7 mouse cellular contexts compared by ENCODE assay signal in genomic region chr17:80825971-80826730, GRCm38 (mm10).
A peak's percentile ranks its signal among the peaks of the same experiment; 100 is the strongest.
DNase-seq lines count a peak whose midpoint lies in the region; ATAC-seq lines count a peak whose summit lies in the region.

No protein-coding gene starts in this region.

- no peaks in the 10 kb centered on the region for H3K27me3 ChIP-seq in lung, embryonic 16.5 days (ENCODE audit: control insufficient read depth, insufficient read depth, low read depth, low read length)

- H3K4me1 ChIP-seq in brown adipose tissue, adult 24 weeks (ENCODE audit: control insufficient read depth, insufficient read depth, insufficient read length, low read length), result peaks cover 9% of the 10 kb centered on the region
- H3K4me1 ChIP-seq in lung, embryonic 16.5 days (replicated peaks; ENCODE audit: control insufficient read depth, insufficient read depth, low read length), result peaks cover 23% of the 10 kb centered on the region

- no peaks in the 10 kb centered on the region for H3K9me3 ChIP-seq in lung, embryonic 16.5 days (ENCODE audit: control insufficient read depth, low read length)

- peak; percentile 48 for DNase-seq in forelimb bud, embryonic 11.5 days (ENCODE audit: low read depth, low spot score)
- peak; percentile 47 for DNase-seq in kidney, adult 11 months
- no peak for DNase-seq in left cerebral cortex, adult 8-10 months (ENCODE audit: low spot score in 2 of 2)
- no peak for DNase-seq in right cerebral cortex, adult 18-20 months
- DNase-seq in layer of hippocampus, adult 9-10 months (ENCODE audit: low spot score), result no peak

- ATAC-seq in lung, embryonic 16.5 days (ENCODE audit: low read depth), result peak; percentile 83

- peak overlapping the region; percentile 41 for H3K4me2 ChIP-seq in lung, embryonic 16.5 days (ENCODE audit: low read depth, low read length)

- H3K27ac ChIP-seq in brown adipose tissue, adult 24 weeks (replicated peaks; ENCODE audit: low read depth, low read length), result peak overlapping the region; percentile 91
- peak overlapping the region; percentile 97 for H3K27ac ChIP-seq in lung, embryonic 16.5 days (ENCODE audit: low read length)

- H3K36me3 ChIP-seq in lung, embryonic 16.5 days (ENCODE audit: control insufficient read depth, insufficient read depth, low read length), result no peaks in the 10 kb centered on the region

- peak overlapping the region; percentile 47 for H3K9ac ChIP-seq in lung, embryonic 16.5 days (ENCODE audit: low read length)

- 0 out of 2 replicates have a peak overlapping the region, but pooled peaks have one; percentile 2 for H3K4me3 ChIP-seq in brown adipose tissue, adult 24 weeks (ENCODE audit: insufficient read depth, low read depth, low read length)
- H3K4me3 ChIP-seq in lung, embryonic 16.5 days (ENCODE audit: low read length), result no peak overlapping the region

- WGBS in lung, embryonic 16.5 days, result 16% methylated on average over 12 of the region's 12 CpGs

Comparison
In these comparisons a context has a peak if more than half of its experiments do, and no peak if none do; other contexts are left out.
1. DNase-seq: peak in forelimb bud, embryonic 11.5 days (single experiment) and kidney, adult 11 months (single experiment); none in left cerebral cortex, adult 8-10 months (0 of 2), right cerebral cortex, adult 18-20 months (single experiment) and layer of hippocampus, adult 9-10 months (single experiment).